Mouse (Mus musculus): Measurements from ENCODE around the gene Rrnad1. TPM values are rescaled to one million over a fixed set of nuclear protein-coding genes. Genes with fewer than 3 reads are reported as not detected.

Rrnad1 gene
- polyA plus RNA-seq, 1 experiment from 2014 or later: 17.9 TPM

GRCm38 (mm10) chr3:87970939-87971488, 40.5 kb upstream of the Rrnad1 start, which contains the start of gene Nes:
Gene Nes, plus strand, starts transcription at chr3:87971078.
- peaks cover 37% of the 10 kb centered on the region for H3K4me1 ChIP-seq (replicated peaks; ENCODE audit: control insufficient read depth, insufficient read depth, low read length)
- H3K36me3 ChIP-seq (ENCODE audit: control insufficient read depth, insufficient read depth, low read length): peaks cover 8% of the 10 kb centered on the region
- no peaks in the 10 kb centered on the region for H3K27me3 ChIP-seq (replicated peaks; ENCODE audit: control insufficient read depth, insufficient read depth, low read length)
- WGBS: under 1% methylated on average over 44 of the region's 44 CpGs
- peak; percentile 91 for DNase-seq (ENCODE audit: low spot score)
- peak within 1 kb of the TSS; percentile 56 for H3K4me3 ChIP-seq (ENCODE audit: low read depth, low read length)
- H3K4me2 ChIP-seq (ENCODE audit: low read length): peak within 1 kb of the TSS; percentile 86
- peak; percentile 74 for ATAC-seq (replicated peaks; ENCODE audit: low FRiP score, low TSS enrichment, low read depth)
- H3K9me3 ChIP-seq (ENCODE audit: control insufficient read depth, low read length): no peaks in the 10 kb centered on the region
- no peak within 1 kb of the TSS; the same call in 1 of the 2 replicates for H3K27ac ChIP-seq (ENCODE audit: low read depth)
- H3K9ac ChIP-seq (ENCODE audit: low read length): peak within 1 kb of the TSS; percentile 61

GRCm38 (mm10) chr3:87970184-87970938, 39.8 kb upstream of the Rrnad1 start:
- H3K36me3 ChIP-seq (ENCODE audit: control insufficient read depth, insufficient read depth, low read length): peaks cover 2% of the 10 kb centered on the region; the same call in 1 of the 2 replicates
- peak; percentile 85 for DNase-seq (ENCODE audit: low spot score)
- H3K4me1 ChIP-seq (replicated peaks; ENCODE audit: control insufficient read depth, insufficient read depth, low read length): peaks cover 37% of the 10 kb centered on the region
- 2% methylated on average over 21 of the region's 21 CpGs for WGBS
- H3K27ac ChIP-seq (ENCODE audit: low read depth): no peak overlapping the region; the same call in 1 of the 2 replicates
- ATAC-seq (replicated peaks; ENCODE audit: low FRiP score, low TSS enrichment, low read depth): 0 out of 2 replicates have a peak, but pooled peaks have one; percentile 37
- peak overlapping the region; percentile 56 for H3K4me3 ChIP-seq (ENCODE audit: low read depth, low read length)
- no peaks in the 10 kb centered on the region for H3K27me3 ChIP-seq (replicated peaks; ENCODE audit: control insufficient read depth, insufficient read depth, low read length)
- no peaks in the 10 kb centered on the region for H3K9me3 ChIP-seq (ENCODE audit: control insufficient read depth, low read length)
- peak overlapping the region; percentile 86 for H3K4me2 ChIP-seq (ENCODE audit: low read length)
- H3K9ac ChIP-seq (ENCODE audit: low read length): peak overlapping the region; percentile 23; the same call in 1 of the 2 replicates

- Histone ChIP-seq H3K27me3 (replicated peaks; ENCODE audit: control insufficient read depth, insufficient read depth, low read length) (no peaks in the 10 kb centered on the region), H3K9ac (ENCODE audit: low read length) (peak overlapping the region; percentile 57), H3K36me3 (ENCODE audit: control insufficient read depth, insufficient read depth, low read length) (no peaks in the 10 kb centered on the region), H3K4me2 (ENCODE audit: low read length) (peak overlapping the region; percentile 69), H3K27ac (ENCODE audit: low read depth) (peak overlapping the region; percentile 96), H3K4me3 (ENCODE audit: low read depth, low read length) (peak overlapping the region; percentile 34), H3K9me3 (ENCODE audit: control insufficient read depth, low read length) (no peaks in the 10 kb centered on the region), H3K4me1 (replicated peaks; ENCODE audit: control insufficient read depth, insufficient read depth, low read length) (peaks cover 10% of the 10 kb centered on the region; the same call in 1 of the 2 replicates)
- WGBS: under 1% methylated on average over 27 of the region's 27 CpGs
- DNase-seq (ENCODE audit: low spot score) (peak; percentile 94), ATAC-seq (replicated peaks; ENCODE audit: low FRiP score, low TSS enrichment, low read depth) (peak; percentile 97)
Observed at GRCm38 (mm10) chr3:87960586-87961191, 30.2 kb upstream of the Rrnad1 start.

GRCm38 (mm10) chr3:87960191-87960585, 29.7 kb upstream of the Rrnad1 start:
- Histone ChIP-seq H3K27ac (ENCODE audit: low read depth) (peak overlapping the region; percentile 96), H3K9ac (ENCODE audit: low read length) (peak overlapping the region; percentile 57), H3K4me2 (ENCODE audit: low read length) (peak overlapping the region; percentile 69), H3K36me3 (ENCODE audit: control insufficient read depth, insufficient read depth, low read length) (no peaks in the 10 kb centered on the region), H3K9me3 (ENCODE audit: control insufficient read depth, low read length) (no peaks in the 10 kb centered on the region), H3K27me3 (replicated peaks; ENCODE audit: control insufficient read depth, insufficient read depth, low read length) (no peaks in the 10 kb centered on the region), H3K4me1 (replicated peaks; ENCODE audit: control insufficient read depth, insufficient read depth, low read length) (peaks cover 10% of the 10 kb centered on the region; the same call in 1 of the 2 replicates), H3K4me3 (ENCODE audit: low read depth, low read length) (peak overlapping the region; percentile 34)
- DNase-seq (ENCODE audit: low spot score) (no peak), ATAC-seq (replicated peaks; ENCODE audit: low FRiP score, low TSS enrichment, low read depth) (no peak)
- WGBS: 13% methylated on average over 10 of the region's 10 CpGs

GRCm38 (mm10) chr3:87959371-87959770, 28.9 kb upstream of the Rrnad1 start:
- 58% methylated on average over 7 of the region's 7 CpGs for WGBS
- no peak overlapping the region for H3K4me2 ChIP-seq (ENCODE audit: low read length)
- DNase-seq (ENCODE audit: low spot score): no peak

GRCm38 (mm10) chr3:87958967-87959366, 28.4 kb upstream of the Rrnad1 start:
- peaks cover 10% of the 10 kb centered on the region; the same call in 1 of the 2 replicates for H3K4me1 ChIP-seq (replicated peaks; ENCODE audit: control insufficient read depth, insufficient read depth, low read length)
- H3K4me3 ChIP-seq (ENCODE audit: low read depth, low read length): no peak overlapping the region
- H3K4me2 ChIP-seq (ENCODE audit: low read length): no peak overlapping the region
- no peaks in the 10 kb centered on the region for H3K9me3 ChIP-seq (ENCODE audit: control insufficient read depth, low read length)
- H3K27me3 ChIP-seq (replicated peaks; ENCODE audit: control insufficient read depth, insufficient read depth, low read length): no peaks in the 10 kb centered on the region
- no peak overlapping the region for H3K27ac ChIP-seq (ENCODE audit: low read depth)
- no peak for DNase-seq (ENCODE audit: low spot score)
- no peak for ATAC-seq (replicated peaks; ENCODE audit: low FRiP score, low TSS enrichment, low read depth)
- H3K36me3 ChIP-seq (ENCODE audit: control insufficient read depth, insufficient read depth, low read length): no peaks in the 10 kb centered on the region
- no peak overlapping the region for H3K9ac ChIP-seq (ENCODE audit: low read length)
- WGBS: 39% methylated on average over 1 of the region's 1 CpGs

More at GRCm38 (mm10) chr3:87959371-87959770, 28.9 kb upstream of the Rrnad1 start:
- no peaks in the 10 kb centered on the region for H3K27me3 ChIP-seq (replicated peaks; ENCODE audit: control insufficient read depth, insufficient read depth, low read length)
- H3K27ac ChIP-seq (ENCODE audit: low read depth): peak overlapping the region; percentile 96; the same call in 1 of the 2 replicates
- ATAC-seq (replicated peaks; ENCODE audit: low FRiP score, low TSS enrichment, low read depth): no peak
- H3K4me1 ChIP-seq (replicated peaks; ENCODE audit: control insufficient read depth, insufficient read depth, low read length): peaks cover 10% of the 10 kb centered on the region; the same call in 1 of the 2 replicates
- H3K4me3 ChIP-seq (ENCODE audit: low read depth, low read length): no peak overlapping the region
- no peak overlapping the region for H3K9ac ChIP-seq (ENCODE audit: low read length)
- H3K9me3 ChIP-seq (ENCODE audit: control insufficient read depth, low read length): no peaks in the 10 kb centered on the region
- H3K36me3 ChIP-seq (ENCODE audit: control insufficient read depth, insufficient read depth, low read length): no peaks in the 10 kb centered on the region

- DNase-seq (ENCODE audit: low spot score): no peak
- peaks cover 10% of the 10 kb centered on the region; the same call in 1 of the 2 replicates for H3K4me1 ChIP-seq (replicated peaks; ENCODE audit: control insufficient read depth, insufficient read depth, low read length)
- H3K9me3 ChIP-seq (ENCODE audit: control insufficient read depth, low read length): no peaks in the 10 kb centered on the region
- no peak overlapping the region for H3K4me3 ChIP-seq (ENCODE audit: low read depth, low read length)
- no peak overlapping the region for H3K9ac ChIP-seq (ENCODE audit: low read length)
- ATAC-seq (replicated peaks; ENCODE audit: low FRiP score, low TSS enrichment, low read depth): no peak
- no peak overlapping the region for H3K27ac ChIP-seq (ENCODE audit: low read depth)
- no peaks in the 10 kb centered on the region for H3K27me3 ChIP-seq (replicated peaks; ENCODE audit: control insufficient read depth, insufficient read depth, low read length)
- no peaks in the 10 kb centered on the region for H3K36me3 ChIP-seq (ENCODE audit: control insufficient read depth, insufficient read depth, low read length)
- no peak overlapping the region for H3K4me2 ChIP-seq (ENCODE audit: low read length)
- 18% methylated on average over 4 of the region's 4 CpGs for WGBS
Observed at GRCm38 (mm10) chr3:87958476-87958875, 28.0 kb upstream of the Rrnad1 start.

GRCm38 (mm10) chr3:87958056-87958455, 27.5 kb upstream of the Rrnad1 start:
- Histone ChIP-seq H3K4me2 (ENCODE audit: low read length) (no peak overlapping the region), H3K9ac (ENCODE audit: low read length) (no peak overlapping the region), H3K4me3 (ENCODE audit: low read depth, low read length) (no peak overlapping the region), H3K27me3 (replicated peaks; ENCODE audit: control insufficient read depth, insufficient read depth, low read length) (no peaks in the 10 kb centered on the region), H3K4me1 (replicated peaks; ENCODE audit: control insufficient read depth, insufficient read depth, low read length) (peaks cover 11% of the 10 kb centered on the region), H3K9me3 (ENCODE audit: control insufficient read depth, low read length) (no peaks in the 10 kb centered on the region), H3K27ac (ENCODE audit: low read depth) (no peak overlapping the region), H3K36me3 (ENCODE audit: control insufficient read depth, insufficient read depth, low read length) (no peaks in the 10 kb centered on the region)
- ATAC-seq (replicated peaks; ENCODE audit: low FRiP score, low TSS enrichment, low read depth) (no peak), DNase-seq (ENCODE audit: low spot score) (no peak)
- 23% methylated on average over 1 of the region's 1 CpGs for WGBS
